Mouse (Mus musculus) thymus, adult 2 months (tissue): ENCODE measurements around the gene Tbc1d8b. TPM values are rescaled to one million over a fixed set of nuclear protein-coding genes. Genes with fewer than 3 reads are reported as not detected.
A peak's percentile ranks its signal among the peaks of the same experiment; 100 is the strongest.

Experiments used
- DNase-seq: peaks from one replicate; pipeline ENCODE4 v3.0.0; 2021
- H3K27ac ChIP-seq: fragments of 200-500 bp; 2 replicates; pipeline ENCODE4 v1.5.1; 2012; ENCODE audit warnings: low read length, control low read depth; ENCODE audit not compliant: control insufficient read depth, insufficient read depth
- H3K27me3 ChIP-seq: fragments of 200-500 bp; 2 replicates; pipeline ENCODE4 v1.6.1; 2012; ENCODE audit warnings: mild to moderate bottlenecking, low read length, moderate library complexity, mixed read lengths; ENCODE audit not compliant: control insufficient read depth, insufficient read depth
- H3K36me3 ChIP-seq: fragments of 200-500 bp; 2 replicates; pipeline ENCODE4 v1.6.1; 2012; ENCODE audit warnings: mild to moderate bottlenecking, low read length, moderate library complexity; ENCODE audit not compliant: control insufficient read depth, insufficient read depth
- H3K4me1 ChIP-seq: fragments of 200-500 bp; replicated peaks from 2 replicates; pipeline ENCODE4 v1.6.1; 2012; ENCODE audit warnings: low read length; ENCODE audit not compliant: control insufficient read depth, insufficient read depth
- H3K4me3 ChIP-seq: fragments of 200-500 bp; 2 replicates; pipeline ENCODE4 v1.5.1; 2012; ENCODE audit warnings: mild to moderate bottlenecking, low read length, control low read depth, moderate library complexity; ENCODE audit not compliant: control insufficient read depth, insufficient read depth
- CTCF ChIP-seq: fragments of 200-500 bp; IDR thresholded peaks from 2 replicates; pipeline ENCODE4 v1.5.1; 2012; ENCODE audit warnings: mild to moderate bottlenecking, control low read depth, low read length, moderate library complexity, borderline replicate concordance; ENCODE audit not compliant: control insufficient read depth, poor library complexity, insufficient read depth; ENCODE audit errors: extremely low read depth
- POLR2A ChIP-seq: fragments of 200-500 bp; IDR thresholded peaks from 2 replicates; pipeline ENCODE4 v1.6.1; 2012; ENCODE audit warnings: mild to moderate bottlenecking, low read length, control low read depth, moderate library complexity; ENCODE audit not compliant: control insufficient read depth, poor library complexity, insufficient read depth; ENCODE audit errors: extremely low read depth
- WGBS: fragments of 180-500 bp; shearing (Covaris S2); methylation state at CpG from one replicate; pipeline ENCODE4 v1.1.7; 2018; 5-methylcytosine and 5-hydroxymethylcytosine counted together
- polyA plus RNA-seq: library from polyadenylated mRNA; depleted of rRNA; stranded (reverse); fragments of >200 nt; gene quantifications from 2 replicates; pipeline ENCODE4 v1.2.3, GENCODE M21; 2012; rRNA removed

Tbc1d8b gene
- 1.1 and 1.2 TPM in 2 replicates for polyA plus RNA-seq

- WGBS, result under 1% methylated on average over 43 of the region's 43 CpGs
- H3K4me3 ChIP-seq, result peak within 1 kb of the TSS; percentile 97
- no peak within 1 kb of the TSS for H3K27ac ChIP-seq
- peaks cover 3% of the 10 kb centered on the region; the same call in 1 of the 2 replicates for H3K4me1 ChIP-seq
- peak; percentile 62 for DNase-seq
- no peaks in the 10 kb centered on the region for H3K36me3 ChIP-seq
- no peaks in the 10 kb centered on the region for H3K27me3 ChIP-seq
- TF ChIP-seq POLR2A, result no peak
- no peak for TF ChIP-seq CTCF
These were observed at the start of gene Tbc1d8b for GRCm38 (mm10) chrX:139684775-139685695. Gene Tbc1d8b (plus strand): TSS chrX:139684996.

GRCm38 (mm10) chrX:139639744-139640143 is 45.1 kb upstream of the Tbc1d8b start:
- WGBS, result 42% methylated on average over 2 of the region's 2 CpGs
- no peaks in the 10 kb centered on the region for H3K4me1 ChIP-seq
- H3K27ac ChIP-seq, result no peak overlapping the region
- no peaks in the 10 kb centered on the region for H3K36me3 ChIP-seq
- no peaks in the 10 kb centered on the region for H3K27me3 ChIP-seq
- no peak overlapping the region for H3K4me3 ChIP-seq
- DNase-seq, result no peak
- TF ChIP-seq CTCF, result no peak
- TF ChIP-seq POLR2A, result no peak

GRCm38 (mm10) chrX:139640418-139640817 is 44.4 kb upstream of the Tbc1d8b start:
- DNase-seq, result no peak
- H3K4me1 ChIP-seq, result no peaks in the 10 kb centered on the region
- TF ChIP-seq CTCF, result no peak
- TF ChIP-seq POLR2A, result no peak
- no peaks in the 10 kb centered on the region for H3K27me3 ChIP-seq
- no peak overlapping the region for H3K27ac ChIP-seq
- no peak overlapping the region for H3K4me3 ChIP-seq
- no peaks in the 10 kb centered on the region for H3K36me3 ChIP-seq

GRCm38 (mm10) chrX:139652226-139652625 is 32.6 kb upstream of the Tbc1d8b start:
- over 99% methylated on average over 5 of the region's 5 CpGs for WGBS
- TF ChIP-seq POLR2A, result no peak
- no peak for TF ChIP-seq CTCF
- Histone ChIP-seq H3K27ac (no peak overlapping the region), H3K4me1 (no peaks in the 10 kb centered on the region), H3K36me3 (no peaks in the 10 kb centered on the region), H3K27me3 (no peaks in the 10 kb centered on the region), H3K4me3 (no peak overlapping the region)
- DNase-seq, result no peak

- H3K4me3 ChIP-seq, result no peak overlapping the region
- no peak for TF ChIP-seq POLR2A
- no peak for TF ChIP-seq CTCF
- H3K4me1 ChIP-seq, result no peaks in the 10 kb centered on the region
- DNase-seq, result no peak
- WGBS, result 95% methylated on average over 3 of the region's 3 CpGs
- no peaks in the 10 kb centered on the region for H3K36me3 ChIP-seq
- H3K27me3 ChIP-seq, result no peaks in the 10 kb centered on the region
- H3K27ac ChIP-seq, result no peak overlapping the region
These were observed 31.5 kb upstream of the Tbc1d8b start for GRCm38 (mm10) chrX:139653292-139653691.

- Histone ChIP-seq H3K4me3 (no peak overlapping the region), H3K4me1 (no peaks in the 10 kb centered on the region), H3K27ac (no peak overlapping the region), H3K36me3 (no peaks in the 10 kb centered on the region), H3K27me3 (no peaks in the 10 kb centered on the region)
- DNase-seq, result no peak
- TF ChIP-seq CTCF (no peak), POLR2A (no peak)
- WGBS, result 73% methylated on average over 5 of the region's 5 CpGs
These were observed 30.3 kb upstream of the Tbc1d8b start for GRCm38 (mm10) chrX:139654350-139655063.
